Mouse (Mus musculus) induced T-regulatory cell, adult 2 months (primary cell): ENCODE measurements around the gene Fes.

Experiments
- DNase-seq: peaks from one replicate; pipeline ENCODE4 v3.0.0-alpha.2; 2012; ENCODE audit warnings: low read depth

Gene Fes

DNA sequence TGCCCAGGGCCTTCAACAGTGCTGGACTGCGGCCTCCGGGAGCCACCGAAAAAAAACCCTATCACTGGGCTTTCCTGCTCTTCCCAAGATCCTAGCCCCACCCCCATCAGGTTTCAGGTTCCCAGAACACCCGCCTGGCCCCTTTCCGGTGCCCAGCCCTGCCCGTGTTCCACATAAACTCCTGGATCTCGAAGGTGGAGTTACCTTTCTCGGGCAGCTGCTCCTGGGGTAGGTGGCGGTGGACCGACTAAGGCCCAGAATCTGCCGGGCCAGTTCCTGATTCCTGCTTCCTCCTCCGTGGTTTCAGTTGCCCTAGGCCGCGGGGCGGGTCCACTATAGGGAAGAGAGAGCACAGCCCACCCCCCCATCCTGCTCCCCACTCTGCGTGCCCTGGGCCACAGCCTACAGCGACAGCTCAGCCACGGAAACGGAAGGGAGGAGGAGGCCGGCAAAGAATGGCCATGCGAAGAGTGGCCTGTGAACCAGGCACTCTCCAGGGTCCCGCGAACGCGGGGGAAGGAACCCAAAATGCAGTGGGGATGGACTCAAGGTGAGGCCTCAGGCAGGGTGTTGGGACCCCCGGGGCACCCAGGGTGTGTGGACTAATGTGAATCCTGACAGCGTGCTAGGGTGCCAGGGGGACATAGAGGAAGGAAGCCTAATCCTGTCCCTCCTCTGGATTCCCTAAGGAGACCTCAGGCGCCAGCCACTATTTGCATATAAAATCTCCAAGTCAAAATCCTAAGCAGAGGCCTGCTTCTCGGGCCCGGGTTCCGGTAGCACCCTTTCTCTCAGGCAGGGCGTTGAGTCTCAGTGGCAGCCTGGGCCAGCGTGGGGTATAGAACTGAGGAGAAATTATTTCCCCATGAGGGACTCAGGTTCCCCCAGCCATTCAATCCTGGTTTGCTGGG, at the start of gene Fes:
Gene Fes (minus strand): TSS at position 314 of the 911 bp plus-strand sequence.
- no peak for DNase-seq

DNA sequence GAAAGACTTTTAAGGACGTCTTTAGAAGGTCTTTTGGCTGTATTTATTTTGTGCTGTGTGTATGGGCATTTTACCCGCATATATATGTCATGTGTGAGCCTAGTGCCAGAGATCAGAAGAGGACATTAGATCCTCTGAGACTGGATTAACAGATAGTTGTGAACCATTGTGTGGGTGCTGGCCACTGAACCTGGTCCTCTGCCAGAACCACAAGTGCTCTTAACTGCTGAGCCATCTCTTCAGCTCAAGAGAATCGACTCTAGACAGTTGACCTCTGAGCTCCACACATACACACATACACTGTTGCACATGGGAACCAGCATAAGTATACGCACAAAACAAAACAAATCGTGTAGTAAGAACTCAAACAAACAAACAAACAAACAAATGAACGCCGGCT, 48.8 kb upstream of the Fes start:
- DNase-seq: no peak

DNA sequence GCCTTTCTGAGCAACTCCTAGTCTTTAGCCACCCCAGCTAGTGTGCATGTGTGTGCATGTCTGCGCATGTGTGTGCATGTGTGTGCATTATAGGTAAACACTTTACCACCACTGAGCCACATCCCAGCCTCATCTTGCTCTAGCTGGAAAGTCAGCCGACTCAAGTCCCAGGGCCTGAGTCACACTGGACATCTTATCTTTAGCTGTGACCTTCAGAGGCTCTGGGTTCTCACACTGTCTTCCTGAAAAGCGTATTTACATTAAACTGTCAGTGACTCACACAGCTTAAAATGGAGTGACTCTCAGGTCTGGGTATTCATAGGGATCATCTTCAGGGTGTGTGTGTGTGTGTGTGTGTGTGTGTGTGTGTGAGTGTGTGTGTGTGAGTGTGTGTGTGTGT, 47.8 kb upstream of the Fes start:
- no peak for DNase-seq

DNA sequence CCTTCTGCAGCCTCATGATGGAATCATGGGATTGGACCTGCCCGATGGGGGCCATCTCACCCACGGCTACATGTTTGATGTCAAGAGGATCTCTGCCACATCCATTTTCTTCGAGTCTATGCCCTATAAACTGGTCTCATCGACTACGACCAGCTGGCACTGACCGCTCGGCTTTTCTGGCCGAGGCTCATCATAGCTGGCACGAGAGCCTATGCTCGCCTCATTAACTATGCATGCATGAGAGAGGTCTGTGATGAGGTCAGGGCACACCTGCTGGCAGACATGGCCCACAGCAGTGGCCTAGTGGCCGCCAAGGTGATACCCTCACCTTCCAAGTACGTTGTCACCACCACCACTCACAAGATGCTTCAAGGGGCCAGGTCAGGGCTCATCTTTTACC, 41.9 kb upstream of the Fes start:
- no peak for DNase-seq

DNA sequence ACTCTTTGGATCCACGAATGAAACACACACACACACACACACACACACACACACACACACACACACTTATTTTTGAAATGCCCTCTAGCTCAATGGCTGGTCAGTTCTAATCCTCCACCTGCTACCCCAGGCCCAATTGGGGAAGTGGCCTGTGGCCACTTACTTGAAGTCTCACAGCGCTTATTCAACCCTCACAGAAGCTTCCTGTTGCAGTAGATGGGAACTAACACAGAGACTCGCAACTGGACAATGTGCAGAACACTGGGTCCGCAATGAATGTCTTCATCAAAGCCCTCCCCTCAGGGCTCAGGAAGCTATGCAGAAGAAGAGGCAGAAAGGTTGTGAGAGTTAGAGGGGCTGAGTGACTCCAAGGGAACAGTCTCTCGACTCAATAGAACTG, 40.0 kb upstream of the Fes start:
- no peak for DNase-seq

DNA sequence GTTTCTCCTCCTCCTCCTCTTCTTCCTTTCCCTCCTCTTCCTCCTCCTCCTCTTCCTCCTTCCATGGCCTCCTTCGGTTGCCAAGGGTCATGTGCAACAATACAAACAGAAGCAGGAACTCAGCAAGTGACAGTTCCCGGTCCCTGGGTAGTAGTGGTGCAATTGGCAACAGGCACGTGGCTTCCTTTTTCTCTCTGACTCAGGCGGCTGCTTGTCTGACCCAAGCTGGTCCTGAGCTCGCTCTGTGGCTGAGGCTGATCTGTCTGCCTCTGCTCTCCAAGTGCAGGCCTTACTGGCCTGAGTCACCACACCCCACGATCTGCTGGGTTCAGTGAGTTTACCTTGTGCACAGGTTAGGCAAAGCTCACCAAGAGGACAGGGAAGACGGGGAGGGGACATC, 38.6 kb upstream of the Fes start:
- DNase-seq: no peak

DNA sequence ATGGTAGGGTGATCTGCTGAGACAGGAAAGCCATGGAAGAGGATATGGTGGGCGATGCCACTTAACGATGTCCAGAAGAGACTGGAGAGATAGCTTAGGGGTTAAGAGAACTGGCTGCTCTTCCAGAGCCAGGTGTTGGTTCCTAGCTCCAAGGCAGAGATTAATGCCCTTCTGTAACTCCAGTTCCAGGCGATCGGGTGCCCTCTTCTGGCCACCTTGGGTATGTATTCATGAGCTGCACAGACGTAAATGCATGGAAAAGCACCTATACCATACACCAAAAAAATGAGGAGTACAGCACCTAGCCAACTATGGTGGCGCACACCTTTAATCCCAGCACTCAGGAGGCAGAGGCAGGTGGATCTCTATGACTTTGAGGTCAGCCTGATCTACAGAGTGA, 37.0 kb upstream of the Fes start:
- DNase-seq: peak; percentile 69

DNA sequence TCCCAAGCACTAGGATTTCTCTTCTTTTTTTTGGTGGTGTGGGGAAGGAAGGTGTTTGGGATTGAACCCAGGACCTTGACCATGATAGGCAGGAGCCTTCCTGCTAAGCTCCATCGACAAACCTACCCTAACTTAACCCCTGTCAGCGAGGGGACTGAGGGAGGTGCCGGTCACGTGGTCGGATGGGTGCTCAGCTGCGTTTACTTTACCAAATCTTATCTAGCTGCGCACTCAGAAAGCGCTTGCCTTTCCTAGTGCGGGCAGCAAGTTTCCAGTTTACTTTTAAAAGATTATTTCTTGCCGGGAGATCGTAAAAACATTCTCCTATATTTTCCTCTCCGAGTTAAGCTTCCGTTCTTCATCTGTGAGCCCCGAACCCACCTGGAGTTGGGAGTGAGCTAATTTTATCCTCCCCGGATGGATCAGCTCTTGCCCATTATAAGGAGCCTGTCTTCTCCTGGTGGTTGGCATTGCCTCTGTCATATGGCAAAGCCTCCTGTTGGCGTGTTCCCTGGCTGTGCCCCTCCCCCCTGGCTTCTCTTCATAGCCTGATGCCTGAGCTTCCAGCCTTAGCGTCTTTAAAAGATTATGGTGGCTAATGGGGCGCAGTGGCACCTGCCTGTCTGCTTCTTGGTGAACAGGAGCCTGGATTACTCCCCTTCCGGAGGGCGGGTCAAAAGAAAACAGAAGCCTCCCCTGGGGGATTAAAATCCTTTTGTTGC, 35.2 kb upstream of the Fes start:
- DNase-seq: peak; percentile 48

DNA sequence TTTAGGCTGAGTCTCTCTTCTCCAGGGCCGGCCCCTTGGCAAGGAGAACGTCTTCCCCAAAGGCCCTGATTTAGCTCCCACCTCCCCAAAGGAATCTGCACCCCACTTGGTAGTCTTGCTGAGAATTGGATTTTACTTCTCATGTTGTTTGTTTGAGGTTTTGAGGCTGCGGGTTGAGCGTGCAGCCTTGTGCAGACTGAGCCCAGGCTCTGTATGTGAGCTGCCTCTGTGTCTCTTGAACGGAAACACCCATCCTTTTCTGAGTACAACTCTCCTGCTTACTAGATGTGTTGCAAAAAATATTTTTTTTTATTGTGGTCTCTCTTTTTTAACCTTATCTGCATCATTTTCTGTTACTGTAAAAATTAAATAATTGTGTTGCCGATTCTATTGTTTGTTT, 33.8 kb upstream of the Fes start:
- peak; percentile 63 for DNase-seq

DNA sequence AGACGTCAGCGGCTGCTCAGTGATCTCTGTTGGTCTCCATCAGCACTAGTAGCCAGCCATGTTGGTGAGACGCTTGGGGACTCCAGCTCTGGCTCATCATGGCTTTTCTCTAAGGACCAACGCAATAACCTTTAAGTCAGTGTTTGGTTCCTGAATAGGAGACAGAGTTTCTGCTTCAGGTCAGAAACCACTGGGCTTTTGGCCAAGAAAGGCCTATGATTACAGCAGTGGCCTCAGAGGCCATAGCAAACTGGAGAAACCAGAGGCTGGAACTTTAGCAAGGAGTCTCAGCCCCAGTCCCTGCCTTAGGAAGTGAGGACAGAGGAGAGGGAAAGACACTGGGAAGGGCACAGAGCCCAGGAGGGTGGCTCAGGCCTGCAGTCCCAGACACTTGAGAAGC, 32.8 kb upstream of the Fes start:
- DNase-seq: no peak

DNA sequence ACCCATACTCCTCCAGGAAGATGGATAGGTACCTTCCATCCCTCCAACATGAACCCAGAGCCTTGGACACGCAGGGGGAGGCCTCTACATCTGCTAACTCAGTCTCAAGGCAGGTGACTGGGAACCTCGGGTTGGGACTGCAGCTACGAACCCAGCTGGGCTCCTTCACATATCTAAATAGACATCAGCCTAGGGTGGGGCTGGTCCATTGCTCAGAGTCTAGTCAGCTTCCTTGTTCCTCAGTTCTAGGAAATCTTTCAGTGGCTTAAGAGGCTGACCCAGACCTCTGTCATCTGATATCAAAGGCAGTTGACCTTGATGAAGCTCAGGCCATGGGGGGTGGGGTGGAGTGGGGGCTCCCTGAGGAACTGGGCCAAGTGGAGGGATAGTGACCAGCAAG, 31.5 kb upstream of the Fes start:
- DNase-seq: no peak

DNA sequence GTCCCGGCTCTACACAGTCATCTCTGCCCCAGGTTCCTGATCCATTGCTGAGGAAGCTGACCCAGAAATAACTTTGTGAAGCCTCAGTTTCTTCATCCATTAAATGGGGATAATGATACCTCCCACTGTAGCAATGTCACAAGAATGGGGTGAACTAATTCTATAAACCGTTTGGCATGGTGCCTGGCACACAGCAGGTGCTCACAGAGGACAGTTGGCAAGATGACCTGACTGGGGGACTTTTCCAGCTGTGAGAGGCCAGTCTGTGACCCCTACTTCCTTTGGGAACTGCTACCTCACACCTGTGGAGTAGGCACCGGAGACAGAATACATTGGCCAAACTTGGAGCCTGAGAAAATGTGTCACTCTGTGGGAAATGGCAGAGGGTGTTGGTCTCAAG, 30.3 kb upstream of the Fes start:
- DNase-seq: no peak

DNA sequence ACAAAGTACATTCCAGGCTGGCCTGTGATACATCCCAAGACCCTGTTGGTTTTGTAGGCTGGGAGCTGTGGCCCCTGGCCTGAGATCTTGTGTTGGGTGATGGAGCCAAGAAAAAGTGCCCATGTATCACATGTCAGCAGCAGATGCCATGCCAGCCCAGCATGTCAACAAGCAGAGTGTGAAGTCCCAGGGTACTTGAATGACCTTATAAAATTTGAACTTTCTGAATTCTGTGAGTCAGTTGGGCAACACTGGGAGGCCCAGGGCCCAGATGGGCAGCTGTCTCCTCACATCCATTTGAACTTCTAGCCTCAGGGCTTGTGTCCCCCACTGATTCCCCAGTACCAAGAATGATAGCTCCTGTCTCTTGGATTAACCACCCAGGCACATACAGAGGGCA, 29.9 kb upstream of the Fes start:
- no peak for DNase-seq

DNA sequence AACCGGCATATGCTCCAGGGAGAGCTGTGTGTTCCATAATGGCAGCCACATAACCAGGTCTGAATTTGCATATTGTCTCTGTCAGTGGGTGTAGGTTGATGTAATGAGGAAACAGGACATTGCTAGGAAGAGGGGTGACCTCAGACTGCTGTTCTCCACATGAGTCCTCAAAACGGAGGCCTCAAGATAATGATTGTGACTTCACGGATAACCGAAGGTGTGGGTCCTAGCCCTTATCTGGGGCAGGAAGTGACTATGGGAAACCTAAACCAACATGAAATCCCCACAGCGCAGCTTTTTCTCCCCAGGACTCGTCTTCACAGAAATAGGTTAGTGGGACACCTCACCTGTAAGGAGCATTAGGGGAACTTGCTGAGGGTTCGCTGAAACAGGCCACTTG, 29.2 kb upstream of the Fes start:
- DNase-seq: peak; percentile 88

DNA sequence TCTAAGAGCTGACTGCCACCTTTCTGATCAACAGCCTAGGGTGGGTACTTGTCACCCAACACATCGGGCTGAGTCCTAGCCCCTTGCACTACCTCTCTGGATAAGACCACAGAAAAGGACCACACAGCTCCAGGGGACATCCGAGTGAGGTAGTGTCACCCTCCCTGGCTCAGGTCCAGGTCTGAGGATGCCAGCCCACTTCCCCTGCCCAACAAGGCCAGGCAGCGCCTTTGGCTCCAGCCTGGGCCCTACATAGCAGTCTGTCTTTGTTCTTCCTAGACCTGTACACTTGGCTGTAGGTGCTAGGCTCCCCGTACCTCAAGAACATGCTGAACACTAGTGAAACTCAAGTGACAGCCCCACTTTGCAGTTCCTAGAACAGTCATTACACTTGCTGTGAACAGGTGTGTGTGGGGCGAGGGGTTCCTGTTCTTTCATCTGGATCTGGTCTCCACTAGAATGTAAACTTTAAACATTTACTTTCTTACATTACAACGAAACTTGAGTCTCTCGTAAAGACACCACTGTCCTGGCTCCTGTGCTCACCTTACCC, 26.6 kb upstream of the Fes start:
- peak; percentile 47 for DNase-seq

DNA sequence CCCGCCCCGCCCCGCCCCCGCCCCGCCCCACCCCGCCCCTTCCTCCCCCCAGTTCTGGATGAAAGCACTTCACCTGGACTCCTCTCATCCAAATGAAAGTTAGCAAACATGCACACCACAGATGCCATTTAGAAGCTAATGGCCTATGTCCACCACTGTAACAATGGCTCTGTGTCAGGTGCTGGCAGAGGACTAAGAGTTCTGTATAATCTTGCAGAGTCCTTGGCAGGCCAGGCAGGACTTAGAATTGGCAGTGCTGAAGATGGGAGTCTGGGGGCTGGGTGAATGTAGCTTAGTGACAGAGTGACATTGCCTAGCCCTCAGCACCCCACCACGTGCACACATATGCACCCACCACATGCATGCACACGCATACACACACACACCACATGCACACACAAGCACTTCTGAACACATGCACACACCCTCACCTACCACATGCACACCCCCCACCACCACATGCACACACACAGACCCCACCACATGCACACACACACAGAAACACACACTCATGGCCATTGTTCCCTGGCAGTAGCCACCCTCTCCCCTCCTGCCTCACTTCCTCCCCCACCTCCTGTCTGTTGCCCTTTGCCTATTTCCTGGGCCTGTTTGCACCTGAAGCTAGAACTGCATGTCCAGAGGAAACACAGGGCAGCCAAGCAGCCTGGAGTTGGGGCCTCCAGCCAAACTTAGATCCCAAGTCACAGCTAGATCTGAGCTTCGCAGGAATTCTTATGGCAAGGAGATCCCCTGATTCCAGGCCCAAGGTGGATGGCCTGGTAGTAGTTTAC, 26.0 kb upstream of the Fes start:
- peak; percentile 53 for DNase-seq

DNA sequence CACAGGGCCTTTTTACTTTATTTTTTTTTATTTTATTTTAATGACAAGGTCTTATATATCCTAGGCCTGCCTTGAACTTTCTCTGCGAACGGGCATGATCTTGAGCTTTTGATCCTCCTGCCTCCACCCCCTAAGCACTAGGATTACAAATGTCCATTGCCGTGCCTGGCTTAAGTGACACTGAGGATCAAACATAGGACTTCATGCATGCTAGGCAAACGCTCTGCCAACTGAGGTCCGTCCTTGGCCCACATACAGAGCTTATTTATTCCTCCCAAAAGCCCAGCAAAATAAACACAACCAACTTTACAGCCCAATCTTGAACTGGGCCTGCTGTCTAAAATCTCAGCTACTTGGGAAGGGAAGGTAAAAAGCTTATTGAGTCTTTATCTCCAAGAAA, 25.0 kb upstream of the Fes start:
- no peak for DNase-seq

DNA sequence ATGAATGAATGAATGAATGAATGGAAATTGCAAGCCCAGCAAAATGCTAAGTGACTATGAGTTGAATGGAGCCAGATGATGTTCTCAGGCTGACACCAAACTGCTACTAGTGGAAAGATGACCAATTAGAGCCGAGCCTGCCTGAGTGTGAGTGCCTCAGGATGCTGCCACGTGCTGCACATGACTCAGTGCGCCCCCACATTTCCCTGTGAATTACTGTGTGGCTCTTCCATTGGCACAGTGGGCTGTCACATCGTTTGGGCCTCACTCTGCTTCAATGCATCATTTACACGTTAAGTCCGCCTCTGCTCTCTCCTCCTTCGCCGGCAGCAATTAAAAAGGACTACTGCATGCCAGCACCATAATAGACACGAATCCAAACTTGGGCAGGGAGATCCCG, 24.5 kb upstream of the Fes start:
- no peak for DNase-seq

DNA sequence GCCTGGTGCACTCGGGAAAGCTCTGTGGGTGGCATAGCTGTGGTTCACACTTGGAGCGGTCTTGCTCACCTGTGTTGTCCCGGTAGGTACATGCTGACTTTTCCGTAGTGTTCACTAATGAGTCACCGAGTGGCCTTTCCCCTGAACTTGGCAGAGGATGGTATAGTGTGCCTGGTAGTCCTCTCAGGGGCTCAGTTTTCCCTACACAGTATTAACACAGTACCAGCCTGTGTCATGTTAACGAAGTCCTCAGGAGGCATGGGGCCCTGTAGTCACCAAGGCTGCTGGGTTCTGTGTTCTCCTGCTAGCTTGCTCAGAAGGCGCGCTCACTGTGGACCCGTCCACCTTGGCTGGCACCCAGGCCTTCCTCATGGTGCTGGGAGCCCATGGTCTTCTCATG, 22.6 kb upstream of the Fes start:
- no peak for DNase-seq

DNA sequence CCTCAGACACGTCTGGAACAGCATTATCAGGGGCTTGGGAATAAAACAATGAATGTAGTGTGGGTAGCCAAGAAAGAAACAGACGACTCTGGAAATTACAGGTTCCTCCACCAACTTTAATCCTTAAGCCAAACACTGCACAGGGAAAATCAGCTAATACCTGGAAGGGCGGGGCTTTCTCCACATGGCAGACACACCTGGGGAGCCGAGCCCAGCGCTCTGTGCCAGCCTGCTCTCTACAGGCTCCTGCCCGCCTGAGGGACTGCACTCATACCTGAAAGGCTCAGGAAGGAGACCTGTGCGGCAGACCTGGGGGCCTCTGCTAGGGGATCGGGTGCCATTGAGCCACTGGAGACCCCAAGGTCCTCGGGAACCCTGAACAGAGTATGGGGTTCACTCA, 20.0 kb upstream of the Fes start:
- no peak for DNase-seq

DNA sequence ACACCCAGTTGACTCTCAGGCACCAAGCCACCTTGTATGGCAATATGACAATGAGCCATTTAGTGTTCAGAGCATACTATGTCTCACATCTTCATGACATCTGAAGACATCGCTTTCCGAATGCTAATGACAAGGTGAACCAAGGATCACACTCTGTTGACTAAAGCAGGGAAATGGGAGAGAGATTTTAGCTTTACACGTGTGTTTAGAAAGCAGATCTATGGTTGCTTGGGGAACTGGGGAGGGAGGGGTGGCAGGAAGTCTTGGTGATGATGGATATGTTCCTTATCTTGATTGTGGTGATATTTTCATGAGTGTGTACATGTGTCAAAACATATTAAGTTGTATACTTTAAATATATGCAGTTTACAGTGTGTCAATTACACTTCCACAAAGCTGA, 18.4 kb upstream of the Fes start:
- peak; percentile 76 for DNase-seq

DNA sequence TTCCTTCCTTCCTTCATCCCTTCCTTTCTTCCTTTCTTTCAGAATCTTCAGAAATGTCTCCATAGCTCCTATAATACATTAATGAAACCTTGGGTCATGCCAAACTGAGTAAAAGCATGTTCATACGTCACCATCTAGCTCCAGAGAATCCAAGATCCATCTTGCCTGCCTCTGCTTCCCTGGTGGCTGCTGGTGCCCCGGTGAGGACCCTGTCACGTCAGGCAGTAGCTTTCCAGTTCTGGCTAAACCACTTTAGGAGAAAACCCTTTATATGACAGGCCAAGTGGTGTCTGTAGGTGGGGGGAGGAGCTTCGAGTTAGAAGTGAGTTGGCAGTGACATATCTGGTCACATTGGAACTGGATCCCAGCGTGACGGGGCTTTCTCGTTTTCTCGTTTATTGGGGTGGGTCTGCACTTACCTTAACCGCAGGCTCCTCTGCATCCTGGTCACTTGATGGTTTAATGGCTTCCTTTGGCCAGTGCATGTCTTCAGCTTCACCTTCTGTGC, 17.5 kb upstream of the Fes start, which contains the start of gene Furin:
Gene Furin (minus strand): TSS at position 249 of the 508 bp plus-strand sequence.
- peak; percentile 82 for DNase-seq
